Mouse (Mus musculus) thymus, adult 18-20 months (tissue): ENCODE data around the gene Tmem102.

Experiments used
- DNase-seq, 2 experiments: peaks; one replicate each; pipeline ENCODE4 v3.0.0; 2022; ENCODE audit warnings: mixed read lengths in 2 of 2

Tmem102 gene

DNA sequence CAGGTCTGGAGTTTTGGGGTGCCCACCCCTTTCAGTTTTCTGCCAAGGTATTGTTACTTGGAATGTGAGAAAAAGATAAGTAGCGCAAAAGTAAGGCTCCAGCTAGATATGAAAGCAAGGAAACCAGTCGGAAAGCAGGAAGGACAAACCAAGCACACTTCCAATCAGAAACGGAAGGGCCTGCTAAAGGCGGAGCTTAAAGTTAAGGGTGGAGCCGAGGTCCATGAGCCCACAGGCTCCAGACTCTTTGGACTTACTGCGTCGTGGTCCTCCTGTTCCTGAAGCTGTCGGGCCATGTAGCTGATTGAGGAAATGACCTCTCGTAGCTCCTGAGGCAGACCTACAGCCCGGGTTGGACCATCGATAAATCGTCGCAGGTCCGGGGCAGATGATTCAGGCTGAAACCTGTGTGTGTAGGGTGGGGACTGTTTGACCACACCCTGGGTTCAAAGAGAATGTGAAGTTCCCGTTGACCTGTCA is 20.6 kb downstream of the Tmem102 start:
- no peak for DNase-seq

DNA sequence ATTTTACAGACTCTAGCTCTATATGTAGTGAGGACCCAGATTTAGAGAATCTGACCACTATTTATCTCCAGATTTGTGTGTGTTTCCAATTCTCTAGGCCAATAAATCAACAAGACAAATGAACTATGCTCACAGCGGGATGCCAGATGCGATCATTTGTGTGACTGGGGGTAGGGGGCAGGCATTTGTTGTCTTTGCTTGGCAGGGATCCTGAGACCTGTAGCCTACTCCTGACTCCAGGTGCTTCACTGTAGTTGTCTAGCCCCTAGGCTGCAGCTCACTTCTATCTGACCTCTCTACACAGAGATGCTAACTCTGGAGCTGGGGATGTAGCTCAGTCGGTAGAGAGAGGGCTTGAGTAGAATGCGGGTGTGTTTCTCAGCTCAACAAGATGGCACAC is 23.6 kb downstream of the Tmem102 start:
- no peak for DNase-seq

DNA sequence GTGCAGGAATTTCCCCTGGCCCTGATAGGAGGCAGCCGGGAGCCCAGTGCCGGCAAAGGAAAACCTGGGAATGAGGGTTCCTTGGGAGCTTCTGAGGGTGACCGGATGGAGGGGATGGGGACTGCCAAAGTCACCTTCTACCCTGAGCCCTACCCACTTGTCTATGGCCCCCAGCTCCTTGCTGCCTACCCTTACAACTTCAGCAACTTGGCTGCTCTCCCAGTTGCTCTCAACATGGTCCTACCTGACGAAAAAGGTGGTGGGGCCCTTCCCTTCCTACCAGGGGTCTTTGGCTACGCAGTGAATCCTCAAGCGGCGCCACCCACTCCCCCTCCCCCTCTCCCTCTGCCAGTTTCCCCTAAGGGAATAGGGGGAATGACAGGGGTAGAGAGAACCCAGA is 26.4 kb downstream of the Tmem102 start:
- DNase-seq = no peak

DNA sequence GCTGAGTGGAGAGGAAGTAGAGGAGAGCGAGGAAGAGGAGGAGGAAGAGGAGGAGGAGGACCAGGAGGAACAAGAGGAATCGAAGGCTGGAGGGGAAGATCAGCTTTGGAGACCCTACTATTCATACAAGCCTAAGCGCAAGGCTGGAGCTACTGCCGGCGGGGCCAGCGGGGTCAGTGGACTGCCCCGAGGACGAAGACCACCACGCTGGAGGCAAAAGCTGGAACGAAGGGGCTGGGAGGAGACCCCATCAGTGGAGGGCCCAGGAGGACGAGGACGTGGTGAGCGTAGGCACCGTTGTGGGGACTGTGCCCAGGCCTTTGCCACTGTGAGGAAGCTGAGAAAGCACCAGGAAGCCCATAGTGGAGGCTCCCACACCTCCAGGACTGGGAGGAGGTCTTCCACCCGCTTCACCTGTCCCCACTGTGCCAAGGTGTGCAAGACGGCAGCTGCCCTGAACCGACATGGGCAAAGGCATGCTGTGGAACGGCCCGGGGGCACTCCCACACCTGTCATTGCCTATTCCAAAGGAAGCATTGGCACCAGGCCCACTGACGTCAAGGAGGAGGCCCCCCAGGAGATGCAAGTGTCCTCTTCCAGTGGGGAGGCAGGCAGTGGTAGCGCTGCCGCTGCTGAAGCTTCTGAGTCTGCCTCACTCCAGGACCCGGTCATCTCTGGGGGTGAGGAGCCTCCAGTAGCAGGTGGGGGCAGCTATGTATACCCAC is 27.0 kb downstream of the Tmem102 start:
- DNase-seq = no peak

DNA sequence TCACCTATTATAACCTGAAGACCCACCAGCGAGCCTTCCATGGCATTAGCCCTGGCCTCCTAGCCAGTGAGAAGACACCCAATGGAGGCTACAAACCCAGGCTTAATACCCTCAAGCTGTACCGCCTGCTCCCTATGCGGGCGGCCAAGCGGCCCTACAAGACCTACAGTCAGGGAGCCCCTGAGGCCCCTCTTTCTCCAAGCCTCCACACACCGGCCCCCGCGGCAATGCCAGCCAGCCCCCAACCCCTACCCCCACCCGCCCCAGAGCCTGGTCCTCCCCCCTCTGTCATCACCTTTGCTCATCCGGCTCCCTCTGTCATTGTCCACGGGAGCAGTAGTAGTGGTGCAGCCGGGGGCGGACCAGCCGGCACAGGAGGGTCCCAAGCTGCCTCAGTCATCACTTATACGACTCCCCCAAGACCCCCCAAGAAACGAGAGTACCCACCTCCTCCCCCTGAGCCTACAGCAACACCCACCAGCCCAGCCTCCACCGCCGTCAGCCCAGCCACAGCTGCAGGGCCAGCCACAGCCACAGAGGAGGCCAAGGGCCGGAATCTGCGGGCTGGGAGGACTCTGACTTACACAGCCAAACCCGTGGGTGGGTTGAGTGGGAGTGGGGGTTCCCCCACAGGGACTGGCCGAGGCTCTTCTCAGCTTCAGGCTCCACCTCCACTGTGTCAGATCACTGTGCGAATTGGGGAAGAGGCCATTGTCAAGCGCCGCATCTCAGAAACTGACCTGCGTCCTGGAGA is 27.7 kb downstream of the Tmem102 start:
- DNase-seq = no peak

DNA sequence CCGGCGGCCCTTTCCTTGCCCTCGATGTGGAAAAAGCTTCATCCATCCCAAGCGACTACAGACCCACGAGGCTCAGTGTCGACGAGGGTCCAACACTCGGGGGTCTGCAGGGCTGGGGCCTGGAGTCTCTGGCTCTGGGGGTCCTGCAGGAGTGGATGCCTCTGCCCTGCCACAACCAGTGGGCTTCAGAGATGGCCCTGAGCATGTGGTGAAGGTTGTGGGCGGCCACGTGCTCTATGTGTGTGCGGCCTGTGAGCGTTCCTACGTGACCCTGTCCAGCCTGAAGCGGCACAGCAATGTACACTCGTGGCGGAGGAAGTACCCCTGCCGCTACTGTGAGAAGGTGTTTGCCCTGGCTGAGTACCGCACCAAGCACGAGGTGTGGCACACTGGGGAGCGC is 28.9 kb downstream of the Tmem102 start:
- DNase-seq = no peak

DNA sequence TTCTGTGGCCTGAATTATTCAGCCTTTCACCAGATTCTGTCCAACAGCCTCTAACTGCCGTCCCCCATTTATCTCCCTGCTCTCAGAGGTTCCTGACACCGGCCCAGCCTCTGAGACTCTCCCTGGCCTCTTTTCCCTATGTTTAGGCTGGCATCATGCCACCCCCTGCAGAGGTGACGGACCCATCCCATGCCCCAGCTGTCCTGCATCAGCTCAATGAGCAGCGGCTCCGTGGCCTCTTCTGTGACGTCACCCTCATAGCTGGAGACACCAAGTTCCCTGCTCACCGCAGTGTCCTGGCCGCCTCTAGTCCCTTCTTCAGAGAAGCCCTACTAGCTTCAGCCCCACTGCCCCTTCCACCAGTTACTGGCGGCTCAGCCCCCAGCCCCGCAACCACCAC is 29.7 kb downstream of the Tmem102 start:
- DNase-seq = no peak

DNA sequence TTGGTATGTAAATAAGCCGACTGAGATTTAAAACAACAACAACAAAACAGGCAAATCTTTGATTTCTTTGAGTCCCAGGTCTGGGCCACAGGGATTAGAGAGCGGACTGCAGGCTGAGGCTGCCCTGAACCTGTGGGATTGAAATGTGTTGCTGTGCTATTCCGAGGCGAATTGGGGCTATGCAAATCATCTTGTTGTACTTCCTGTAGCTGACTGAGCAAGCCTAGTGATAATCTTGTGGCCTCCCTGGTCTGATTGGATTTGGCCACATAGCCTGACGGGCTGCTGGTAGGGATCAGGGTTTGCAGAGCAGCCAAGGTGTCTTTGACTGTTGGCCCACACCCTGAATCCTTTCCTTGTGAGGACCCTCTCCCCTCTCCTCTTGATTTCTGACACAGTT is 30.5 kb downstream of the Tmem102 start:
- no peak for DNase-seq

DNA sequence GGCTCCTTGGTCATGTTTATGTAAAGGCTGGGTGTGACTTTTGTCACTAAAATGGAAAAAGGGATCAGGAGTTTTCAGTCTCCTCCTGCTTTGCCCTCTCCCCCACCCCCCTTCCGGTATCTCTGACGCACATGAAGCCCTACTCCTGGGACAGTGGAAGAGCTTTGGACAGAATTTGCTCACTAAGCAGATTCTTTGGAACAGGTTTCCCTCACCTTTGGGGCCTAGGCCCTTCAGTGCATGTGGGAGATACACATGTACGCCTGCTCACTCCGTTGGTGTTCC is 37.9 kb downstream of the Tmem102 start:
- no peak for DNase-seq

DNA sequence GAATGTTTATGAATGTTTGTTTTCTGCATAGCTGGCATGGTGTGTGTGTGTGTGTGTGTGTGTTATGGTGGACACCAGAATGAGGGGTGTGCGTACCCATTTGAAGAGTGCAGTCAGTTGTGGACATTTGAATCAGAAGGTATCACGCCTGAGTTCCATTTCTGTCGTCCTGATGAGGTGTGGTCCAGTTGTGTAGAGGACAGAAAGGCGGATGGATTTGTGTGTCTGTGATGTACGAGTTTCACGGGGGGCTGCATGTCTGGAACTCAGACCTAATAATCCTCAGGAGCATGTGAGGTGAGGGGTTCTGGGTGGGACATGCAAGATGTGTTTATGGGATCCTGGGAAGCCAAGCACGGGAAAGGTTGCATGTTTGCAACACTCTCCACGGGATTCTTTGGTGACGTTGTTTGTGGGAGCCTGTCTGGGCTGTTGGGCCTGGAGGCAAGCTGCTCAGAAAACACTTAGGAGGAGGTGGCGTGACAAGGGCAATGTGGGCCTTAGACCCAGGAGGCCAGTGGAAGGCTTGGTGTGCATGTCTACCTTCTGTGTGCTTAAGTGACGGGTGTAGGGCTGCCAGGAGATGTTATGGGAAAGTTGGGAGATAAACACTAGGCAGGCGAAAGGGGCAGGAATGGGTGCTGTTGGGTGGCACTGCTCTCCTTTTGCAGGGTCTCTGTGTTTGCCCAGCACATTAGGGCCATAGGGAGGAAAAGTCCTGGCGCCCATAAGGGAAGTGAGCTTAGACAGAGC is 38.4 kb downstream of the Tmem102 start:
- no peak for DNase-seq

DNA sequence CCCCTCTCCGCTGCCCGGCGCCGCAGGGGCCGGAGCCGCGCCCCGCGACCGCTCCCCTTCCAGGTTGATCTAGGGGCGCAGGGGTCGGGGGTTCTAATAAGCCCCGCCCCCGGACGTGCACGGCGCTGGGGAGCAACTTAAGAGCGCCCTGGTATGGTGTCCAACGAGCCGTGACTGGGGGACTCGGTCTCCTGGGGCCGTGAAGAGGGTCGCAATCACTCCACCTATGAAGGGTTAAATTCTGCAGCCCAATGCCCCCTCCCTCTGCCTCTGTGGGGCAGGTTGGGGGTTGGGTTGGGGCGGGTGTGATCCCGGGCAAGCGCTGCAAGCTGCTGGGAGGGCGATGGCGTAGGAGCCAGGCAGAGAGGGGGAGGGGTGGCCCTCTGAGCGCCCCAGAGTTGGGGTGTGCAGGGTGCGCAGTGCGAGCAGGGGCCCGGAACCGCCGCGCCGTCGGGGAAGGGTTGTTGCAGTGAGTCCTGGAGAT is 39.3 kb downstream of the Tmem102 start:
- DNase-seq = peak; percentile 78 to 83

DNA sequence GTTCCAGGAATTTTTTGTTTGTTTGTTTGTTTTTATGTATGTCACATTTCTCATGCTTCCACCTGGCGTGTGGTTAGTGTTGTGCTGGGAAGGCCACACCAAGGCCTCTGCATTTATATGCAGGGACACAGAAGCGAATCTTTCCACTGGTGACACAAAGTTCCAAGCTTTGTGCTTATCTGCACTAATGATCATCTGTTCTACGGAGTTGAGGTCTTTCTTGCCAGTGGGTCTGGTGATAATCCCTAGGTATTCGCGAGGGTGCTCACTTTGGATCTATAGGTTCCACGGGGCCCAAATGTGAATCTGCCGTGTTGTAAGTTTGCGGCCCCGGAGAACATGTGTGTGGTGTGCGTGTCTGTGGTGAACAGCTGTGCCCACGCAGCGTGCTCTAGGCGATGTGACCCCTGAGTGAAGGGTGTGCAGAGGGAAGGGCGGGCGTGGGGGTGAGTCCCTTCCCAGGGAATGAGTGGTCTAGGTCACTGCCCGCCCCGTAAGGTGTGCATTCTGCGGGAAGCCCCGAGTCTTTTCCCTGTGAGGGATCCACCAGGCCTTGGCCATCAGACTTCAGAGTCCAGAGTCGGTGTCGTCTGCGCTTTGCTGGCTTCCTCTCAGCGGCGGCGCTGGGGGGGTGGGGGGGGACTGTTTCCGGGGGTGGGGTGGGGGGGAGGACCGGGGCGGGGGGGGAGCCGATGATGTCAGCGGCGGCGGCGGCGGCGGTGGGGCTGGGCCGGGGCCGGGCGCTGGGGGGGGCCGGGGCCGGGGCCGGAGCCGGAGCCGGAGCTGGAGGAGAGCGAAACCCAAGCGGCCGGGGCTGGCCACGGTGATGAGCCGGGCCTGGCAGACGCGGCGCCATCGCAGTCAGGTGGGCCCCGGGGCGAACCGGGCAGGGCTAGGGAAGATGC is 40.0 kb downstream of the Tmem102 start, which contains the start of gene Zbtb4:
Zbtb4 (plus strand) TSS at position 692 of the 905 bp plus-strand sequence.
- peak; percentile 30 to 47 for DNase-seq

DNA sequence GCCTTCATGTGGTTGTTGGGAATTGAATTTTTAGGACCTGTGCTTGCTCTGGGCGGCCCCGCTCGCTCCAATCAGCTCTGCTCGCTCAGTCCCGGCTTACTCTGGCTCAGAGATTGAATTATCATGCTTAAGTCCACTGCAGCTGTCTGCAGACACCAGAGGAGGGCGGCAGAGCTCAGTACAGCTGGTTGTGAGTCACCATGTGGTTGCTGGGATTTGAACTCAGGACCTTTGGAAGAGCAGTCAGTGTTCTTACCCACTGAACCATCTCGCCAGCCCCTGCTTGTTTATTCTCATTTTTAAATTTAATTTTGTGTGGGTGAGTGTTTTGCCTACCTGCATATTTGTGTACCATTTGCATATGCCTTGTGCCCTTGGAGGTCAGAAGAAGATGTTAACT is 41.9 kb downstream of the Tmem102 start:
- no peak for DNase-seq

DNA sequence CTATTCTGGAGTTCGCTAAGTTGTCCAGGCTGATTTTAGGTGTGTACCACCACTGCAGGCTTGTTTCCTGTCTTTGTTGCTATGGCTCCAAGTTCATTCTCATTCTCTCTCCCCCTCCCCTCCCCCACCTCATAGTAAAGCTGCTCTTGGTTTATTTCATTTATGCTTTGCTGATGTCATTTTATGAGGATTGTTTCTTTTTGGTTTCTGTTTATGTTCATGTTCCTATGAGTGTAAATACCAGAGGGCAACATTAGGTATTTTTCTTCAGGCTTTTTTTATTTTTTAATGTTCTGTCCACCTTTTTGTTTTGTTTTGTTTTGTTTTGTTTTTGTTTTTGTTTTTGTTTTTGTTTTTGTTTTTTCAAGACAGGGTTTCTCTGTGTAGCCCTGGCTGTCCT is 43.6 kb downstream of the Tmem102 start, which contains the start of gene Slc35g3:
Slc35g3 (minus strand) TSS at position 101 of the 400 bp plus-strand sequence.
- no peak for DNase-seq

DNA sequence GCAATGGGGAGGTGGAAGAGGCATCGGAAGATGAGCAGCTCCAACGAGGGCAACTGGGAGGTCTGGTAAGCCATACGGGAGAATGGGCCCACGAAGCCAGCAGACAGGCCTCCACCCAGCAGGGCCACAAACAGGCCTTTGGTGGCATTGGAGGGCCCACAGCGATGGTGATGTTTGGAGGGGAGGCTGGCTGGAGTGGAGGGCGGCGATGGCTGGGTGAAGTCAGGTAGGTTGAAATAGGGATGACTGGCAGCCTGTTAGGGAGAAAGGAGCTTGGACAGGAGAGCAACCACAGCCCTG is 44.6 kb downstream of the Tmem102 start:
- DNase-seq = no peak

DNA sequence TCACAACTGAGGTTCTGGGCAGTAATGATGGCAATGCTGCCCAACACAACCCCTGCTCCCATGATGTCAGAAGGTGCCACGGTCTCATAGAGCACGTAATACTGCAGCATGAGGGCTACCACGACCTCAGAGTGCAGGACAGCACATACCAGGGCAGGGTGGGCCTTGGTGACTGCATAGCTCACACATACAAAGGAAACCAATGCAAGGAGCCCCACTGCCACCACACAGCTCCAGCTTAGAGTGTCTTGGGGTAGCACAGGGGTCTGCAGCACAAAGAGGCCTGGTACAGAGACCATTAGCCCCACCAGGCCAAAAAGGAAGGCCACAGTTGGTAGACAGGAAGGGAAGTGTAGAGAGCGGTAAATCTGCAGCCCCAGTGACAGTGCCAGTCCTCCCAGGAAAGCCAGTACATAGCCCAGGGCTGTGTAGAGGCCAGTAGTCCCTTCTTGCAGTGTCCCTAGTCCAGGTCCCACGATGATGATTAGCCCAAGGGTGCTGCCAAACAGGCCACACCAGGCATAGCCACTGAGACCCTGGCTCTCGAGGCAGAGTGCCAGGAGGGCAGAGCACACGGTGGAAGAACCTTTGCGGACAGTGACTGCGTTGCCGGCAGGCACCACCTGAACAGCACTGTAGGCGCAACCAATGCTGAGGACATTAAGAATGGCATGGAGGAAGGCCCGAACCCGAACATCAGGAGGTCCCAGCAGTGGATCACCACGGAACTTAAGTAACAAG is 45.1 kb downstream of the Tmem102 start:
- no peak for DNase-seq

DNA sequence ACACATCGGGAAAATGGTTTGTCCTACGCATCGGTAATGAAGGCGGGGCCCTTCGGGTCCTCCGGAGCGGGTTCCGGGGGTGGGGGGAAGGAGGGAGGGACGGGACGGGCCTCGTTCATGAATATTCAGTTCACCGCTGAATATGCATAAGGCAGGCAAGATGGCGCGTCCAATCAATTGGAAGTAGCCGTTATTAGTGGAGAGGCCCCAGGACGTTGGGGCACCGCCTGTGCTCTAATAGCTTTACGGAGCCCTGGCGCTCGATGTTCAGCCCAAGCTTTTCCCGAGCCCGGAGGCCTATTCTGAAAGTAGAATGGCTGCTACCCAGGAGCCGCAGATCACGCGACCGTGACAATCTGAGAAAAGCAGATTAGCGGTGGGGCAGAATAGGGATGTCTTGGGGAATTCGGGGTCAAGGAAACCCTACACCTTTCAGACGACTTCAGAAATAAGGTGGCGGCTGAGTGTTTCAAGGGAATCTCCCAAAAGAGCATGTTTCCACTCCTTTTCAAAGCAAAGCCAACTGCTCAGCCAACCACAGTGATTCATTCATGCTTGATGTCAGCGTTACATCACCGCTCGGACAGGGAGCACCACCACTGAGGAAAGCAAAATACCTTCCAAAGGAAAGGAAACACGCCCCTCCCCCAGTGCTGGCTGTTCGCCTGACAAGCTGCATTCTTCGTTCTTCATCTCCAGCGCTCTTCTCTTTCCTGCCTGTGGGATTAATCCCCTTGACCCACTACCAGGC is 46.3 kb downstream of the Tmem102 start:
- DNase-seq = peak; percentile 68 to 84

DNA sequence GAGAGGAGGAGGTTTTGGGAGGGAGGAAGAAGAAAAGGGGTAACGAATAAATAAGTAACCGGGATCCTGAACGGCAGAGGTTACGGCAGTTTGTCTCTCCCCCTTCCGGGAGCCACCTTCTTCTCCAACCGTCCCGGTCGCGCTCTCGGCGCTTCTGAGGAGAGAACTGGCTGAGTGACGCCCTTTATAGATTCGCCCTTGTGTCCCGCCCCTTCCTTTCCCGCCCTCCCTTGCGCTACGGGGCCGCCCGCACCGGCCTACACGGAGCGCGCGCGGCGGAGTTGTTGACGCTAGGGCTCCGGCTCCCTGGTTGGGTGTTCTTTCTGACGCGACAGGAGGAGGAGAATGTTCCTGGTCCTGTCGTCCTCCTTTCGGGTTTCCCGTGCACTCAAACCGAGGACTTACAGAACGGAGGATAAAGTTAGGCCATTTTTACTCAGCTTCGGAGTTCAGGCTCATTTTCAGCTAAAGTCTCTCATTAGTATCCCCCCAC is 46.9 kb downstream of the Tmem102 start, which contains the start of gene Polr2a:
Polr2a (minus strand) TSS at position 160 of the 493 bp plus-strand sequence.
- peak; percentile 95 for DNase-seq

DNA sequence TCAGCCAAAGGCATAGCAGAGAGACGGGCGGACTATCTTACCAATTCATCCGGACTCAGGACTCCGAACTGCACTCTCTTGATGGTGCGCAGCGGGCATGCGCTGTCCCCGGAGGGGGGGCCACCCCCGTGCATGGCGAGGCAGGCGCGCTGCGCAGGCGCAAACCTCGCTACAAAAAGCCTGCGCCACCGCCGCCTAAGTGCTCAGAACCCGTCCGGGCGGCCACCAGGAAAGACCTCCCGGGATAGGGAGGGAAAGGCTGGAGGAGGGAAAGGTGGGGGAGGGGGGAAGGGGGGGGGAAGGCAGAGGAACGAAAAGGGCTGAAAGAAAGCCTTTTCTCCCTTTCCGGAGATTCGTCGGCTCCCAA is 47.4 kb downstream of the Tmem102 start:
- peak; percentile 90 to 91 for DNase-seq

DNA sequence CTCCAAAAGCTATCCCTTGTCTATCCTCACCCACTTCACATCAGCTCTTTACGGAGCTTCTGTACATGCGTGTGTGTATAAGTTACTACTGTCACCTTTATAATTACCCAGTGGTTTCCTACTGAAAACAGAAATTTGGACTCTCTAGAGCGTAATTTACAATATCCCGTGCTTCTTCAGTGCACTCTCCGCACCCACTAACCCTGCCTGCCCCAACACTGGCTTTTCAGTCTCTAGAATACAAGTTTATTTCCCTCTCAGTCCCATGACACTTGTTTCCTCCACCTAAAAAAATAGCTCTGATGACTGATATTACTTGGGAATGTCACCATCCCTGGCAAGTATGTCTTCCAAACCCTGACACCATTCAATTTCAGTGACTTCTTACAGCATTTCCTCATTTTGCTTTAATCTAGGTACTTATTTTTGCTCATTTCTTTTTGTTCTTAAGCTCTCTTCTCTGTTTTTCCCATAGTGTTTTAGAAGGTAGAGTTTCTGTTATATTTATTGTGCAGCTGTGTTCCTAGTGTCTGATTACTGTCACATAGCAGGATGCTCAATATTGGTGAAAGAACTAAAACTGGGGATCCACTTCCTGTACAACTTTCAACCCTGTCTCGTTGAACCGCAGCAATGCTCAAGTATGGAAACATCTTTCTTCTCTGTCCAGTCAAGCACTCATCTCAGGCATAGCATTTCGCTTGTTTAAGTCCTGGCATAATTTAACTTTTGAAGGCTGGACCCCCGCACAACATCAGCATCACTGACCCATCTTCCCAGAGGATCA is 47.9 kb downstream of the Tmem102 start:
- no peak for DNase-seq
